Mouse (Mus musculus) thymus, adult 2 months (tissue): Measurements from ENCODE around the gene Arl8a.

Experiments
- CTCF ChIP-seq: fragments of 200-500 bp; IDR thresholded peaks from 2 replicates; pipeline ENCODE4 v1.5.1; 2012; ENCODE audit warnings: mild to moderate bottlenecking, control low read depth, low read length, moderate library complexity, borderline replicate concordance; ENCODE audit not compliant: control insufficient read depth, poor library complexity, insufficient read depth; ENCODE audit errors: extremely low read depth
- POLR2A ChIP-seq: fragments of 200-500 bp; IDR thresholded peaks from 2 replicates; pipeline ENCODE4 v1.6.1; 2012; ENCODE audit warnings: mild to moderate bottlenecking, low read length, control low read depth, moderate library complexity; ENCODE audit not compliant: control insufficient read depth, poor library complexity, insufficient read depth; ENCODE audit errors: extremely low read depth

DNA sequence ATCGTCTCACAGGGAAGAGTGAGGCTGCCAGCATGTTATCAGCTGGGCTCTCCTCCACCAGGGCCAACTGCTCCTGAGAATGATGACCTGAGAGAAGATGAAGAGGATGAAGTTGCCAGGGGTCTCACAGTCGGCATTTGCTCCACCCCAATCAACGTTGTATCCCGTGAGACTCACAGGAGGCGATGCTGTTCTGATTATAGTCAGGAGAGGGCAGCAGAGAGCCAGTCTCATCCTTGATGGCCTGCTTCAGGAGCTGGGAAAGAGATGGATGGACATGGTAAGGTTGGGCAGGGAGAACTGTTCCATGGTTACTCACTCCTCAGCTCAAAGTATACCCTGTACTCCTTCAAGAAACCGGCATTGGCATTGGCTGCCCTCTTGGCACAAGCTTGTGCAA lies 36.5 kb upstream of the Arl8a start:
- TF ChIP-seq CTCF (peak; percentile 63; the same call in 1 of the 2 replicates), POLR2A (no peak)
